Mouse (Mus musculus): ENCODE results near the gene Gorasp2. TPM values are rescaled to one million over a fixed set of nuclear protein-coding genes. Genes with fewer than 3 reads are reported as not detected.

Gorasp2 gene
- polyA plus RNA-seq, 1 experiment, result 87.2 TPM

DNA sequence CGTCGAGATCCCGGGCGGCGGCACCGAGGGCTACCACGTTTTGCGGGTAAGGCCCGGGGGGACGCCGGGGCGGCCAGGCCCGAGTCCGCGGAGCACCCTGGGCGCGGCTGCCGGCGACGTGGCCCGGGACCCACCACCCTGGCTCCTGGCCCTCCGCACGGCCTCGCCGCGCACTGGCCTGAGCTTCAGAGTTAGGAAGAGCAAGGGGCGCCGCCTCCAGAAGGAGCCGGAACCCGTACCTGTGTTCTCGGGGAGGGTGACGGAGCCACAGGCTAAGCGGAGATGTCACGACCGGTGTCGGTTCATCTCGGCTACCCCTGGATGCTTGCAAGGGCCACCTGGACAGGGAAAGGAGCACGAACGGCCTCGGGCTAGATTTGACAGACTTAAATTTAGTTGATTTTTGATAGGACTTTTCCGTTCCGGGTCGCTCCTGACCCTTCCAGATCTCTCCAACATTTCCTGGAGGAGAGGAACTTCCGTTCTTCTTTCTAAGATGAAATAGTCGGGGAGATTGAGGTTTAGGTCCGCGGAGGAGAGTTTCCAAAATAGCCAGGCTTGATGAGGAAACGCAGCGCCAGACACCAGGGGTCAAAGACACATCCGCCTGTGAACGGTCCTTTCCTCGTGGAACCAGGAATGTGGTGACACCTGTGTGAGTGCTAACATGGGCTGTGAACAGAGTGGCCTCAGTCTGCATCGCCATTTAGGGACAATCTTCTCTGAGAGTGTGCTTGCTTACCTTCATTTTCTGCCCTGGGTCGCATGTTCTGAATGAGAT lies 529 bp downstream of the Gorasp2 start, which contains the start of gene Gm26558:
Gene Gm26558, minus strand, starts transcription at position 394 of the 781 bp plus-strand sequence.
- DNase-seq (ENCODE audit: low spot score), result peak; percentile 23

DNA sequence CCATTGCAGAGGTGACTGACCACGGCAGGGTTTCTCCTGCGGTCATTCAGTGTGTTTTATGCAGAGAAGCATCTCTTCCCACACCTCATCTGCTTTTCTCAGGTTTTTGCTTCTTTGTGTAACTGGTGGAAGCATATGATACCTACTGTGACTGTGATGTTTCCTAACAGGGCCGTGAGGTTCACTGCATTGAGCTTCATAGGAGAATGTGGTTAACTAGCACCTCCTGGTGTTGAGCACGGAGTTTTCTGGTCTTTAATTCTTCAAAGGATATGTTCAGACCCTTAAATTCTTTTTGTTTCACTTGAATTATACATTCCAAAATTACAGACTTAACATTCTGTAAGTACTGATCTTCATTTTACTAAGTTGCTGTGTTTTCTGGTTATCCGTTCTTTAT lies 2.4 kb downstream of the Gorasp2 start:
- DNase-seq (ENCODE audit: low spot score), result no peak

DNA sequence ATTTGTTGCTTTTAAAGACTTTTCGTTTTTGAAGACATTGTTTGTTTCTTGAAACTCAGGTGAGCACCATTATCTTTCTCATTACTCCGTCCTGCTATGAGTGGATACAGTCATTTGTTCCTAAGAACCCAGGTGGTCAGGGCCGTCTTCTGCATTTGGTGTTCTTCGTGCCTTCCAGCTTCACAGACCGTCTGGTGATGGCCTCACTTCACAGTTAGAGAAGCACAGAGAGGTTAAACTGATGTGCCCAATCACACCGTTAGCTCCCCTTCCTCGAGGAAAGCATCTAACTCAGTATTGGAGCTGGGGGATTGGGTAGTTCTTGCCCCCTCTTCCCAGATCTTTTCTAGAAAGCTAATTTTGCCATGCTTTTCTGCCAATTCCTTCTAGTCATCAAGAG lies 5.6 kb downstream of the Gorasp2 start:
- no peak for DNase-seq (ENCODE audit: low spot score)

DNA sequence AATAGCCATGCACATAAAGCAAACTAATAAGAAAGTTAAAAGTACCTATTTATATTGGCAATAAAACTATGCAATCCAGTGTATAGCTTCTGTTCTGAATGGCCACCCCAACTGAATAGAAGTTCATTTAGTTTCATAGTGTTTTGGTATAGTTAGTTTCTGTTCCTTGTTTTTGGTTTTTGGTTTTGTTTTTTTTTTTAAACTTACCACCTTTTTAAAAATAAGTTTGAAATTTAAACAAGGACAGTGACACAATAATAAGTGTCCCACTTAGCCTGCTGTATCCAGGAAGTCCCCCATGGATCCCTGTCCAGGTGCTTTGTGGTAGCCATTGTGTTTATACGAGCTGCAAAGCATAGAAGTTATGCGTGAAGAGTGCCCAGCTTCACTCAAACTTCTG lies 7.9 kb downstream of the Gorasp2 start:
- DNase-seq (ENCODE audit: low spot score), result no peak

DNA sequence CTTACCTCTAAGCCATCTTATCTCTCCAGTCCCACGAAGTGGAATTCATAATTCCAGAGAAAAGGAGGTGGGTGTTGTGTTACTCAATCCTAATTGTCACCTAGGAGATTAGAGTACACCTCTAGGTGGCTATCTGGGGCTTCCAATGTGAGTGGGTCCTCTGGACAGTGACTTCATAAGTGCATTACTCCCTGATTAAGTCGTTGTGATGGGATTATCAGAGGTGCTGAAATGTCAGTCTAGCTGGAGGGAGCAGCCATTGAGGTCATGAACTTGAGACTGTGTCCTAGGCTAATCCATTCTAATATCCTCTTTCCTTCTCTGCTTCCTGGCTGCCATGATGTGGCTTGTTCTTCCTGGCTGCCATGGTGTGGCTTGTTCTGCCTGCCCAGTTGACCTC lies 8.5 kb downstream of the Gorasp2 start:
- DNase-seq (ENCODE audit: low spot score), result no peak

DNA sequence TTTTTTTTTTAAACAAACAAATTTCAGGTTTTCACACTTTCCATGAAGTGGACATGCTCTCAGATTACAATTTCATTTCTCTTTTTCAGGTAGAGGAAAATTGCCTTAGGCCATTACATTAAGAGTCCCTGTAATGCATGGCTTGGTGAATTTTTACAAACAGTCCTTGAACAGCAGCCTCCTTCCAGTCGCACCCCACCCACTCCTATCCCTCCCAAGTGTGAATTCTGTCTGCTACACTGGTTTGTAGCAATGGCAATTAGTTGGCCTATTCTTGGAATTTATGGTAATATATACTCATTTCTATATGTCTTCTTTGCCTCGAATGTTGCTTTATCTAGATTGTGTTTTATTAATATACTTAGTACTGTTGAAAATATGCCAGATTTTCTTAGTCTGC lies 11.1 kb downstream of the Gorasp2 start:
- no peak for DNase-seq (ENCODE audit: low spot score)

DNA sequence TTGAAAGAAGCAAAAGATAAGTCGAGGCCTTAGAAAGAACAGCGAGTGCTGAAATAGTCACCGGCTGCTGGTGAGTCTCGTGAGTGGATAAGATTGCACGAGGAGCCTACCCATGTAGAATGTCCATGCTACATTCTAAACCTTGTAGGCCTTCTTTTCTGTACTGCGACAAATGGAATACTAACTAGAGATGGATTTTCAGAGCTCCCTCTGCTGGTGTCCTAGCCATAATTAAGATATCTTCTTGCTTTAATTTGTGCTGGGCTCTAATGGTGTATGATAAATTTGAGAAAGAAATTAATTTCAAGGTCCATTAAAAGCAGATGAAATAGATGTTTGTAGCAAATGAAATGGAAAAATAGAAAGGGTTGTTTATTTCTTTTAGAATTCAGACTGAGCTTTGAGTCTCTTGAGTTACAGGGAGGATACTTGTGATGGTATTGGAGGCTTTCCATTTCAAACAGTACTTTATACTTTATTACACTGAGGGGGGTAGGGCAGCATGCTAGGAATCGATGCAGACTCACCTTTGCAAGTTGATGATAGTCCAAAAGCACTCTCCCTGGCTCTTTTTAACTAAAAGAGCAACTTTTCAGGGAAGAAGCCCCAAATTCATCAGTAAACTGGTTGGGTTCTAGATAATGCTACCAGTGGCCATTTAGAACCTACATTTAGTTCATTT lies 12.2 kb downstream of the Gorasp2 start:
- DNase-seq (ENCODE audit: low spot score), result no peak

DNA sequence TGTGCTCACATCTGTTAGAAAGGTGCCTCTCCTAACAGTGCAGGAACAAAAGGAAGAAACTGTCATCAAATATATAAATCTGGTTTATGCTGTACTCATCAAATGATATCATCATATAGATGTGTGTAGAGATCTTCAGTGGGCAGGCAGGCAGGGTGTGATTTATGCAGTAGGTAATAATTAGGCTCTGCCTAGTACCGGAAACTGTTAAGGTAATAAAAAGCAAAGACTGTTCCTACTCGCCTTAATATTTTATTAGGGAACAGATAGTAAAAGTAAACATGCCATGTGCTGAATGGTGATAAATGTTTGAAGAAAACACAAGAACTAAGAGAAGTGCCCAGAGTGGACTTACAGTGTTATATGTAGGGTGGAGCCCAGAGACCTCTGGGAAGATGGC lies 20.9 kb downstream of the Gorasp2 start:
- DNase-seq (ENCODE audit: low spot score), result no peak

DNA sequence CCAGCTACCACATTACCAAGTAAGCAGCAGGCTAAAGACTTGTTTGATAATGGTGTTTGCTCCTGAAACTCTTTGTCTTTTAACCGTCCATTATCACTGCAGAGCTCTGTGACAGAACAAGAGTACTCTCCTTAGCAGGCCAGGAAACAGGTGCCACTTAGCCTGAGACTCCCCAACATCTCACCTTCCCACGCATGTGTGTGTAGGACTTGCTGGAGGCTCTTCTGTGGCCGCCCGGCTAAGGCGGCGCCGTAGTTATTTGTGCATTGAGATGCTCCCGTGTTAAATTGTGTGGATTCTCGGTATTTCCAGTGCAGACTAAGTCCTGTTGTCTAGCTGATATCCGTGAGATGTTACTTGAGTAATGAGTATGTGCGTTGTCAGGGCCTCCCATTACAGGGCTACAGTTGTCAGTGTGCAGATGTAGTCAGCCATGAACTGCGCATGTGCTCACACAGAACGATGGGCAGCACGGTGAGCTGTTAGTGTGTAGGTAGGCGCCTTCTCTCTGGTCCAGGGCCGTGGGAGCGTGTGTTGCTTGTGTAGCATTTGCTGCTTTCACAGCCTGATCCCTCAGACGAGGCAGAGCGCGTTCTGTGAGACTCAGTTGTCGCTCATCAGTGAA lies 27.2 kb downstream of the Gorasp2 start:
- DNase-seq (ENCODE audit: low spot score), result no peak

DNA sequence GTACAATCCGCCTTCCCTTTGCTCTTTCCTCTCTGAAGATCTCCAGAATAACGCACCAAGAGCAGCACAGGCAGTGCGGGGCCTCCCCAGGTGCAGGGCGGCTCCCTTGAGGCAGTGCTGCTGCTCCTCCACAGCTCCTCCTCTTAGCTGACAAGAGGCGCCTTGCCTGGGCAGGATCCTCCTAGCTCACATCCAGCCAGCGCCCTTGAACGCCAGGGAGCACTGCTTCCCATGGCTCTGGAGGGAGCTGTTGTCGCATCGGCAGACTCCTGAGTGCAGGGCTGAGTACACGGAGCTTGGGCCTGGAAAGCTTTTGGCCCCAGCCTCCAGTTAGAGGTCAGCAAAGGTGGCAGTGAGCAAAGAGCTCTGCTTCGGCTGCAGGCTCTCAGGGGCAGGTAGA lies 28.8 kb downstream of the Gorasp2 start:
- no peak for DNase-seq (ENCODE audit: low spot score)

DNA sequence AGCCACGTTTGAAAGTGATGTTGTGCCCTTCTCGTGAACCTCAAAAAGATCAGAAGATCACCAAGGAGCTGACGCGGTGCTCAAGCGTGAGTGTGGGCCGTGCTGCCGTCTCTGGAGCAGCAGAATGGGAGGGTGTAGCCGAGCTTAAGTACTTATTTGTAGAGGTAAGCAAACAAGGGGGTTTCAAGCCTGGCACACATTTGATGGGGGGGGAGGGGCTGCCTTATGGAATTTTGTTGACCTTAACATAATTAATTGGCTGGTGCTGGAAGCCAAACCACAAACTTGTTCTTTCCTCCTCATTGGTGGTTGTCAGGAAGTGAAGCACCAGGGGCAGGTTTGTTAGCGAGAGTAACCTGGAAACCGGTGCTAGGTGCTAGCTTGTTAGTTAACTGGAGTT lies 34.3 kb downstream of the Gorasp2 start:
- no peak for DNase-seq (ENCODE audit: low spot score)

DNA sequence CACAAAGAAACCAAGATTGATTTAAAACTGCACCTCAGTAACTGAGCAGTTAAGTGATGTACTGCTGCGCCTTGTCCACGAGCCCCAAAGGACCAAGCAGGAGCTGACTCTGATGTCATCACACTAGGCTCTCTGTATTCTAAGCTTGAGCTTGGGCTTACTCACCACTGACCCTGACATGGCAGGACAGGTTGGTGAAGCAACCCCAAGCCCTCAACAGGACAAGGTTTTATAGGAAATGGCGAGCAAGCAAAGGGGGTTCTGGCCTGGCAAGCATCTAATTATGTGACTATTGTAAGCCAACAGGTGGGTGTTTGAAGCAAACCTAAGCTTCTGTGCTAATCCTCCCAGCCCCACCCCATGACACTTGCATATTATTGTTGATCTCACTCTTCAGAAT lies 39.5 kb downstream of the Gorasp2 start:
- DNase-seq (ENCODE audit: low spot score), result no peak

DNA sequence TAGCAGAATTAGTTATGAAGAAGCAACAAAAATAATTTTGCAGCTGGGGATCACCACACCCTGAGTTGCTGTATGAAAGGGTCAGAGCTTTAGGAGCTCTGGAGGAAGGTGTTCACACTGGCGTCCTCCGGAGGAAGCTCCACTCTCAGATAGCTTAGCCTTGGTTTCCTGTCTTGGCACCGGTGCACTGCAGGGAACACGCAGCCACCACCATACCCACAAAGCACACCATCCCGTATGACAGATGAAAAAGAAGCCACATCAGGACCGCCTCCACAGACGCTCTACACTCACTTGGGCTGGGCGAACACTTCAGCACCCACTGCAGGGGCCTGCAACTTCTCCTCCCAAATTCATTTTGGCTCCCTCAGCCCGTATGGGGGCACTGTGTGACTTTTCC lies 40.2 kb downstream of the Gorasp2 start:
- no peak for DNase-seq (ENCODE audit: low spot score)

DNA sequence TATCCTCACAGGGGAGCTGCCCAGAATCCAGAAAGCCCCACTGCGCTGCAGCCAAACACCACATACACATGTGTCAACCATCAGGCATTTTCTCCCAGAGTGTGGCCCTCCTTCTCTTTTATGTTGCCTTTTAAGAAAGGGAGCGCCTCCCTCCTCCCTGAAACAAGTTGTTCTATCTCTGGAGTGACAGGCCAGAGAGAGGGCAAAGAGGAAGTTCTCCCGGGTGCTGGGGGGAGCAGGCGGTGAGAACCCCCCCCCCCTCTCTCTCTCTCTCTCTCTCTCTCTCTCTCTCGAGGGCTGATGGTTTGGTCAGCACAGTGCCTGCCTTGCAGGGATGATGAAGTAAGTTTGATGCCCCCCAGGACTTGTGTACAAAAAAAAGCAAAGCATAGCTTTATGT lies 41.0 kb downstream of the Gorasp2 start:
- DNase-seq (ENCODE audit: low spot score), result no peak

DNA sequence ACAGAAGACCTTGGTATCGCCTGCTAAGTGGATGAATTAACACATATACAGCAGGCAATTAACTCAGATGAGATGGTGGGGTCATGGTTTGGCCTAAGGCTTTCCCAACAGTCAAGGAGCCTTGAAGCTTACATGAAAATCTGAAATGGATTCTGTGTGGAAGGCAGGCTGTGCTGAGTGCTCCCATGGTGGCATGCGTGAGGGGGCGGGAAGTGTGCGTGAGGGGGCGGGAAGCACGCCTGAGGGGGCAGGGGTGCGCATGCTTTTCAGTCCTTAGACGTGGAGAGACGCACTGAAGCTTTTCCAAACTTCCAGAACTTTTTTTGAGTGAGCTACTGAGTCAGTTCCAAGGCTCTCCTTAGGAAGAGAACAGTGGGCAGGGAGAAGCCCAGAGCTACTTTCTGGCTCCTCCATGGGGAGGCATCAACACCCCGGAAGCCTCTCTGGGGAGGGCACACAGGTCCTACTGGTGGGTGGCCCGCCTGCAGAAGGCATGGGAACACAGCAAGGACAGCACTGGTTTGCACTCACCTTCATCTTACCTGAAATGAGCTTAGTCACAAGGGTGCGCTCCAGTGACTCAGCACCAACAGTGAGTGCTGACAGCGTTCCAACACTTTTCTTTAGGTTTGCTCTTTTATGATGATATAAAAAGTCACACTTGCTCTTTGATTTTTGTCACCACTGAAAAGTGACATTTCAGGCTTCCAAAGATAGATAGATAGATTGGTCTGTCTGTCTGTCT lies 47.8 kb downstream of the Gorasp2 start:
- DNase-seq (ENCODE audit: low spot score), result no peak

DNA sequence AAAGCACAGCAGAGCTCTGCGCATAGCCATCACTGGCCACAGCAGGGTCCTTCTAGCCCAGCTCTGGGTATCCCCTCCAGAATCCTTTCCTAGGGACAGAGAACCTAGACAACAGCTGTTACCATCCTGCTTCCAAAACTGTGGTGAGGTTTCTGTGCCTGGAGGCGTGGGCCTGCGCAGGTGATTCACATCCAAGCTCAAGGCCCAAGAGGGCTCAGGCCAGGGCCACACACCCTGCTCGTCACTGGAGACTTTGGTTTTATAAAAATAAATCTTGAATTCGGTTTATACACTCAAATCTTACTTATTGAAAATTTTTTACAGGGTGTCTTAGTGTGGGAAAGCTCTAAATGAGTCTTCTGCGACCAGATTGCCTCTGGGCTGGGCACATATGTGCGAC lies 48.9 kb downstream of the Gorasp2 start:
- DNase-seq (ENCODE audit: low spot score), result no peak

DNA sequence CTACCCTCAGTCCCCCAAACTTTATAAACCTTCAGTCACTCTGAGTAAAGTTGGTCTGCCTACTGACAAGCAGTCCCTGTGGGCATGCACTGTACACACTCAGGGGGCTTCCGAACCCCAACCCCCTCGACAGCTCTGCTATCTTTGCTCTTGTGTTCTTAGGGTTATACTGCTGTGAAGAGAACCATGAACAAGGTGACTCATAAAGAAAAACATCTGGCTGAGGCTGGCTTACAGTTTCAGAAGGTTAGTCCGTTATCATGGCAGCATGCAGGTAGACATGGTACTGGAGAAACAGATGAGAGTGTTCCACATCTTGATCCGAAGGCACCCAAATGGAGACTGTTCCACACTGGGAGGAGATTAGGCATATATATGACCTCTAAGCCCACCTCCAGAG lies 49.5 kb downstream of the Gorasp2 start:
- DNase-seq (ENCODE audit: low spot score), result no peak

DNA sequence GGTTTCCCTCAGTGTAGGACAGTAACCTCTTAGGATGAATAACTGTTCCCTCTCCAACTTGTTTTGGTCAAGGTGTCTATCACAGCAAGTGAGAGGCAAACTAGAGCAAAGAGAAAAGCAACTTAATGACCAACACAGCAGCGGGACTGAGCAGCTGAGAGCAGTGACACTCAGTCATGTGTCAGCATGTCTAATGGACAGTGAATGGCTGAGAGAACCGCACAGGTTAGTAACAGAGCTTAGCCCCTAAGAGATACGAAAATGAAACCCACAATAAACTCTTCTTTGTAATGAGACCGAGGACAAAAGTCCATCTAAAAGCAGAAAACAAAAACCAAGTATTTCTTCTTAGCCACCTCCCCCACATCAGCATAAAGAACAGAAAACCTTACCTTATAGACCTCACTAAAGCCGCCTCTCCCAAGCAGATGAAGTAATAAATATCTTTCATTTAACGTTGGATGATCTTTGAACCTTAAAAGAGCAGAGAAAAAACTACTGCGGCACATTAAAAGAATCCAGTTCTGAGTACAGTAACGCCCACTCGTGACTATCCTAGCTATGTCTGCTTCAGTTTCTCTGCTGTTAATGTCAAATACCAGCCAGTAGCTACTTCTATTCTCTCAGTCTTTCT lies 62.4 kb downstream of the Gorasp2 start:
- DNase-seq (ENCODE audit: low spot score), result no peak

DNA sequence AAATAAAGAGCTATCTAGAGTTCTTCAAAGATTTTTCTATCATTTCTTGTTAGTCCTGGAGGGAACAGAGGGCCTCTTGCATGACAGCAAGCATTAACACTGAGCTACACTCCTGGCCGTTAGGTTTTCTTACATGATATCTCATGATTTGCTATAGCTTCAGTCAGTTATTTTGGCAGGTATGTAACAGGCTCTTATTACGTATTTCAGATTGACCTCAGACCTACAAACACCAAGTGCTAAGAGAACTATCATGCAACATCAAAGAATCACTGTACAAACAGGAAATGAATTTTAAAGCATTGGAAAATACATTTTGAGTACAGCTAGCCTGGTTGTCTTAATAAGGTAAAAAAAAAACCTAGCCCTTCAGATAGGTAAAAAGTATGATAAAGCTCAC lies 65.7 kb downstream of the Gorasp2 start:
- no peak for DNase-seq (ENCODE audit: low spot score)

DNA sequence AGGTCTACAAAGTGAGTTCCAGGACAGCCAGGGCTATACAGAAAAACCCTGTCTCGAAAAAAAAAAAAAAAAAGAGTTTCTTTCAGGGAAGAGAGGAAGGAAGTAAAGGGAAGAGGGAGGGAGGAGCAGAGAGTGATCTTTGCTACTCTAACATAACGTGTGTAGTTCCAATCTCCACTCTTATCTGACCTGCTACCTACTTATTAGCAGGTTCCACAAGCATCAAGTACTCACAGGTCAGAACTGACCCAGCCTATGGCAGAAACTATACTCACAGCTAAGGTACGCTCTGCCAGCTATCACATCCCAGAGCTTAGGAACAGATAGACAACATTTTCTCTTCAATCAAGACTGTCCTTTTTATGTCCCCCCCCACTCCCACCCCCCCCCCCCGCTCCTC lies 74.2 kb downstream of the Gorasp2 start:
- no peak for DNase-seq (ENCODE audit: low spot score)

DNA sequence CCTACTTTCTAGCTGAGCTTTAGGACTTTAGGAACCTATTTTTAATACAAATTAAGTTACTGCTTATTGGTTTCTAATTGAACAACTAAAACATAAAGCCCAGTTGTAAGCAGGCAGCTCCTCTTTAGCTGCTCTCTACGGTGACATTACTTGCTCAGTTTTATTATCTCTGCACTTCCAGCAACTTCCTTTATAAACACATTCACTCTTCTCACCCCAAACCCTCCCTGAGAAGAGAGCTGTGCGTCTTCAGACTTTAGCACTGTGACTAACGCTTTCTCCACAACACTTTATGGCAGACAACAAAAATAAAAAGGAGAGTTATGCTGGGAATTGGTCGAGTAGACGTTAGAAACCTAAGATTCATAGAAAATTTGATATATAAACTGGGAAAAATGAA lies 74.6 kb downstream of the Gorasp2 start:
- DNase-seq (ENCODE audit: low spot score), result no peak

DNA sequence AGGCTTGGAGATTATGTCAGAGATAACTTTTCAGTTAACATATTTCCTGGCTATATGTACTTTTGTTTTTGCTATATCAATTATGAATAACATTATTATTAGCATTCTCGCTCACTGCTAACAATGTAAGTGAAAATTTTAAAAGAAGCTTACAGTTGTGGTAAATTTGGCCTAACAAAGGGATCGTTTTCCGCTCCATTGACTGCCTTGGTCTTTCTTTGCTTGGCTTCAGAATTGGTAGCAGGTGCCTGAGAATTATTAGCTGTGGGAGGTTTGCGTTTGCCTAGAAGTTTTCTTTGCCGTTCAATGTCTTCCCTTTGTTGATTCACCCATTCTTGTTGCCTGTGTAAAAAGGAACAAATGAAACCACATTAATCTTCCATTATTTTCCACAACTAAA lies 80.5 kb downstream of the Gorasp2 start:
- no peak for DNase-seq (ENCODE audit: low spot score)
